Mouse (Mus musculus) frontal cortex, postnatal 36 days (tissue): ENCODE measurements at regions not wholly inside any gene's neighbourhood (a gene's known extent, or its start where the extent isn't known, plus 50 kb on each side); places are given as distances from the start of the nearest gene placed in this dataset.

Source experiments
- DNase-seq, 2 experiments: peaks; one replicate each; pipeline ENCODE4 v3.0.0; 2022; ENCODE audit warnings: low spot score in 2 of 2

DNA sequence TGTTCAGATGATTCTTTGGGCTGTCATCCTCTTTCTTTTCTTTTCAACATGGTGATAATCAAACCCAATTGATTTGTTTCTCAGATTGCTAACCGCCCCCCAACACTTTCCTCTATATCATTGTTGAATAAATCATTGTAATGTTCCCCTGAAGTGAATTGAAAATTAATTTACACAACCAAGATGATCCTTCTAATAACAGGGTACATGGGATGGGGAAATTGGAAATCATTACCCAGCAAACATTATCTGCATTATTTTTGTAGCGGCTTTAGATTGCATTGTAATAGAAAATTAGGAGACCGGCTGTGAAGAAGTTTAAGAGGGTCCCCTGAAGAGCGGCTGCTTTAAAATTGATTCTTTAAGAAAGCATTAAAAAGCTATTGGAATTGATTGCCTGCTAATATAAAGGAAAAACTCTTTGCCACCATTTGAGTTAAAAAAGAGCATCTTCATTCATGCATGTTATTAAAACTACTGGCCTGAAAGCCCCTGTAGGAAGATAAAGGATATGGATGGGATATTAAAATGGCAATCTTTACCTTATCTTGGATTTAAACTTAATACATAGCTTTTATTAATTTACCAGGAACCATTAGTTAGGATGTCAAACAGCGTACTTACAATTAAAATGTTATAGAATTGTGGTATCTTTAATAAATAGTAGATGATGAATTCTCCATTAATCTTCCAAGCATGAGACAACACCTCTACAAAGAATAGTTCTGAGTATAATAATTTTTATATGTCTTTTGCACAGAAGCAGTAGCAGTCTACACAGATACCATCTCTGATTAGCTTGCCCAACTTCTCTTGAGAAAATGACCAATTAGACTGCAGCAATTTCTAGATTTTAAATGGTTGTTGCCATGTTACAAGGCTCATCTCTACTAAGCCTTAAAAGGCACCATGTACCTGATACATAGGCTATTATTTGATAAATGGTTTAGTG, 127.0 kb upstream of the Hs3st5 start:
- DNase-seq: no peak

DNA sequence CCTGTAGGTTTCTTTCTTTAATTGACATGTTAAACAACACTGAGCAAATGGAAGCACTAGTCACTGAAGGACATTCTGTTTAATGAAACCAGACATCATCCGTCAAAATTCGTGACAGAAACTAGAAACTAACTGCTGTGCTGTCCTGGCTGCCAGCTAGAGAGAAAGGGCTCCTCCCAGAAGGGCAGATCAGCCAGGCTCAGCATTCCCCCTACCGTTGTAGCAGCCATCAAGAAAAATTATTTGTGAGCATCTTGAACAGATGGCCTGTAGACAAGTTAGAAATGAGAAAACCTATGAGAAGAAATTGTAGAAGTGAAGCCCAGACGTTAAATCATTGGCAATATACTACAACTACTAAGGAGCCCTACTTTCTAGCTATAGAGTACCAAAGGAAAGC, 123.3 kb upstream of the Hs3st5 start:
- DNase-seq: no peak

DNA sequence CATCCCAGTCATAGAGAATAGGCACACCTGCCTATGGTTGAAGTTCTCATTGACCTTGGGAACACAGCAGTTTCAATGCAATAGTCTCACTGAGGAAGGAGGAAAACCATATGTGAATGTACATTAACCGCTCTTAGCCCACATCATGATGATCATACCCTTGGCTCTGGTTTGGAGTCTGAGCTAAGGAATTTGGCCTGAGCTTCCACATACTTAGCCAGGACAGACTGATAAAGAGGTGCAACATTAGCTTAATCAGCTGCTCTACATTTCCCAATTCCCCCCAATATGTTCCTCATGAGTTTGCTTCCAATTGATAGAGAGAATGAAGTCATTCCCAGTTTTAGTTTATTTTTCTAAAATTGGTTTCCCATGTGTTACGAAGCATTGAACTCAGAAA, 116.6 kb upstream of the Hs3st5 start:
- DNase-seq: no peak

DNA sequence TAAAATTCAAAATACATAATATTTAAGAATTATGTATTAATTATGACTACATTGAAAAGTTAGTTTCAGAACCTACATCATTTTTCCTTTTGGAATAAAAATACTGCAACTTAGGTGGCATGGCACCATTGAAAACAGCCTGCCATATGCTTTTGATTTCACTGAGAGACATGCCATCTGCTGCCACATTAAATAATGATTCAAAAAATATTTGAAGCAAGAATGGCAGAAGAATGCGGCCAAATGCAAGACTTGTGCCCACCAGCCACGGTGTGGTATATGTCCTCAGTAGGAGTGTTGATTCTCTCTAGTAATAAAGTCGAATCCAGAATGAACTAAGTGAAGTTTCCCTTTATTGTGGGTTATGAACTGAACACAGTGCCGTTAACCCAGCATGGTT, 113.0 kb upstream of the Hs3st5 start:
- peak; percentile 1 to 11 for DNase-seq

- DNase-seq: no peak
These were observed 110.0 kb upstream of the Hs3st5 start for GRCm38 (mm10) chr10:36396576-36396975.

GRCm38 (mm10) chr10:36408001-36408400, 98.6 kb upstream of the Hs3st5 start:
- DNase-seq: no peak

DNA sequence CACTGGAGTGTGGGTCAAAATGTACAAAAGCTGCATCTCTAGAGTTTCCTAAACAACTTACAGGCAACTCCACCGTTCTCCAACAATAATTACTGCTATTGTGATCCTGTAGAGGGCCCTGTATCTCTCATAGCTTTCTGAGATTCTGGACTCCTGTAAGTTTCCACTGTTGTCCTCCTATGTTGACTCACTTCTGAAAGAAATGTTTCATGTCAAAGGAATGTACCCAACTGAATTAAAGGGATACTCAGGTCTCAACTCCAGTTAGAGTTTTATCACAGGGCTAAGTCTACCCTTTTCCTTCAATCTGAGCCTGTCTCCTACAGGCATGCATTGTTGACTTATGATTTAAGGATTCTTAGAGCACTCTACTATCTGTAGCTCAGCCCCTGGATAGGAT, 75.3 kb upstream of the Hs3st5 start:
- DNase-seq: no peak

GRCm38 (mm10) chr10:36437420-36437819, 69.2 kb upstream of the Hs3st5 start:
- DNase-seq: no peak
